Mouse (Mus musculus): ENCODE measurements around the gene Nfia. TPM values are rescaled to one million over a fixed set of nuclear protein-coding genes. Genes with fewer than 3 reads are reported as not detected.

Nfia gene
- polyA plus RNA-seq, 1 experiment from 2014 or later = 23.5 TPM

DNA sequence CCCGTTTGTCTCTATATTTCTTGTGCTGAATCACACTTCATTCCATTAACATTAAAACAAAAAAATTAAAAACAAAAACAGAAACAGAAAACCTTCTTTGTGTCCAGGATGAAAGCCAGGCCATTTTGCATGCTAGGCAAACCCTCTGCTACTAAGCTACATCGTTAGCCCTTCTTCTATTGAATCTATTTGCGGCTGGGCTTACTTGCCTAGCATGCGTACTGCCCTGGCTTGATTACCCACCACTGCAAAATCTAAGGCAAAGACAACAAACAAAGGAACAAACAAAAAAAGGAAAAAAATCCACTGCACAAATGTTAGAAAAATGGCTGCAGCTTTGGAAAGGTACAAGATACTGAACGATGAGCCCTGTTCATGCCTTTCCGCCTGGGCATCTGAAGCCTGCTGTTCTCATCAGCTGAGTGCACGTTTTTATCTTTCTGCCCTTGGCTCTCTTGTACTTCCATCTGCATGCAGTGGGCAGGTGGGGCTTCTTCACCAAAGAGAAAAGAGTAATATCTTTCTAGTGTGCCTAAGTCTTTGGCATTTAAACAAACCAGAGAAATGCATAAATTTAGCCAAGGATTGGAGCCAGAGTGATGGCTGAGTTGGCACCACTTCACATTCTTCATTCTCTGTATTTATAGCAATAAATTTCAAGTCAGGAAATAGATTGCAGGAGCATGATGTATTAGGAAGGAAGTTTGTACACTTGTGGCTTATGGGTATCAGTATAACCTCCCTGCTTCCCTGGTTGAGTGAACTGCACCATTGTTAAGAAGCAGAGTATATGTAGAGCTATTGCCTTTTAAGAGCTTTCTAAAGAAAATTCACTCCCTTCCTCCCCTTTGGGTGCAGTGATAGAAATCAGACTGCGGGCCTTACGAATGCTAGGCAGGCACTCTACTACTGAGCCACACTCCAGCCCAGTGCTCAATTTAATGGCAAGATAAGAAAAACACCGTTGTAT, 121.7 kb downstream of the Nfia start:
- Histone ChIP-seq H3K4me3 (ENCODE audit: low read depth, low read length) (no peak overlapping the region), H3K4me2 (ENCODE audit: low read depth, low read length) (no peak overlapping the region), H3K27me3 (ENCODE audit: control insufficient read depth, insufficient read depth, low read length) (no peaks in the 10 kb centered on the region), H3K27ac (replicated peaks; ENCODE audit: low read depth, low read length) (no peak overlapping the region), H3K9me3 (replicated peaks; ENCODE audit: control insufficient read depth, low read length) (no peaks in the 10 kb centered on the region), H3K4me1 (ENCODE audit: control insufficient read depth, insufficient read depth, low read length) (no peaks in the 10 kb centered on the region), H3K36me3 (replicated peaks; ENCODE audit: control insufficient read depth, insufficient read depth, low read depth, low read length) (no peaks in the 10 kb centered on the region), H3K9ac (replicated peaks; ENCODE audit: low read length) (no peak overlapping the region)
- no peak for DNase-seq (ENCODE audit: low spot score)
- no peak for ATAC-seq (replicated peaks; ENCODE audit: insufficient number of reproducible peaks, low FRiP score, low TSS enrichment, low read depth)
- 85% methylated on average over 10 of the region's 10 CpGs for WGBS

DNA sequence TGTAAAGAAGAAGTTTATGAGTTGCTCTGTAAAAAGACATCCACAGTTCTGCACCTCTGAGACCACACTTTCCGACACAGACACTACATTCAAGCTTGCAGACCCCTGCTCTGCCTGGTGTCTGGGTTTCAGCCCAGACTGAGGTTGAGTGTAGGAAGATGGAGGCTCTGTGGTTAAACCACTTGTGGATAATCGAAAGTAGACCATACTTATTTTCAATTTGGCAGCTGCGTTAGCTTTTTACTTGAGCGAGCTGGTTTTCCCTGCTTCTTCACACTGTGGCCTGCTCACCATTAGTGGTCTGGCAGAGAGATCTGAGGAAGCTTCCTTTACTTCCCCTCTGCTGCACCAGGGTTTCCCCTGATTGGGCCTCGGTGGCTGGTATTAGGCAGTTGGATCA, 123.4 kb downstream of the Nfia start:
- no peaks in the 10 kb centered on the region for H3K9me3 ChIP-seq (replicated peaks; ENCODE audit: control insufficient read depth, low read length)
- DNase-seq (ENCODE audit: low spot score) (no peak), ATAC-seq (replicated peaks; ENCODE audit: insufficient number of reproducible peaks, low FRiP score, low TSS enrichment, low read depth) (no peak)
- no peak overlapping the region for H3K9ac ChIP-seq (replicated peaks; ENCODE audit: low read length)
- no peak overlapping the region for H3K4me3 ChIP-seq (ENCODE audit: low read depth, low read length)
- no peak overlapping the region for H3K27ac ChIP-seq (replicated peaks; ENCODE audit: low read depth, low read length)
- no peak overlapping the region for H3K4me2 ChIP-seq (ENCODE audit: low read depth, low read length)
- H3K36me3 ChIP-seq (replicated peaks; ENCODE audit: control insufficient read depth, insufficient read depth, low read depth, low read length) = no peaks in the 10 kb centered on the region
- no peaks in the 10 kb centered on the region for H3K4me1 ChIP-seq (ENCODE audit: control insufficient read depth, insufficient read depth, low read length)
- no peaks in the 10 kb centered on the region for H3K27me3 ChIP-seq (ENCODE audit: control insufficient read depth, insufficient read depth, low read length)
- 95% methylated on average over 5 of the region's 5 CpGs for WGBS

DNA sequence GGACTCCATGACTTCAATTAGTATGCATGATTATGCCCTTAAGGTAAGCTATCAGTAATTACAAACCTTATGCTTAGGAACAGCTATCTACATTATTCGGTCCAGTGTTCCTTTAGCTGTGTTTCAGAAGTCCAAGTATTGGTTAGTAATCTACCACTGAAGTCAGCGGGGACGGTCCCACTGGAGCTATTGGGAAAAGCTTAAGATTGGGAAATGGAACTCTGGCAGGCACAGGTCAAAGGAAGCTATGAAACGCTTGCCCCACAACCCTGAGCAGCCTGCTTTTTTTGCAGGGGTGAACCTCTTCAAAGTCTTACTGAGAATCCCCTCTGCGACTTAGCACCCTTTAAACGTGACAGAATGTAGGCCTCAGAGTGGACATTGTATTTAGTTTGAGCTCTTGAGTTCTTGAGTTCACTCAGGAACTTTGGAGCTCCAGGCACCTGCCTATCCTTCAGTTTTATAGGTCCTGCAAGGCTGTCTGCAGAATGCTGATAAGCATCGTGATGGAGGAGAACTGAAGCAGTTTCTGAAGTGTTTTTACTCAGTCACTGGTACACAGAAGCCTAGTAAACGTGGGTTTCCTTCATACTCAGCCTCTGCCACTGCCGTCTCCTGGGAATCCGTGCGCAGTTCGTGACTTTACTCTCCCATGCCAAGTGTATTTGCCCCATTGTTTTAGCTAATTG, 127.9 kb downstream of the Nfia start:
- Histone ChIP-seq H3K9ac (replicated peaks; ENCODE audit: low read length) (no peak overlapping the region), H3K36me3 (replicated peaks; ENCODE audit: control insufficient read depth, insufficient read depth, low read depth, low read length) (no peaks in the 10 kb centered on the region), H3K4me3 (ENCODE audit: low read depth, low read length) (no peak overlapping the region), H3K4me1 (ENCODE audit: control insufficient read depth, insufficient read depth, low read length) (no peaks in the 10 kb centered on the region), H3K27ac (replicated peaks; ENCODE audit: low read depth, low read length) (no peak overlapping the region), H3K27me3 (ENCODE audit: control insufficient read depth, insufficient read depth, low read length) (no peaks in the 10 kb centered on the region), H3K9me3 (replicated peaks; ENCODE audit: control insufficient read depth, low read length) (no peaks in the 10 kb centered on the region), H3K4me2 (ENCODE audit: low read depth, low read length) (no peak overlapping the region)
- WGBS = 80% methylated on average over 12 of the region's 12 CpGs
- DNase-seq (ENCODE audit: low spot score) (no peak), ATAC-seq (replicated peaks; ENCODE audit: insufficient number of reproducible peaks, low FRiP score, low TSS enrichment, low read depth) (no peak)

DNA sequence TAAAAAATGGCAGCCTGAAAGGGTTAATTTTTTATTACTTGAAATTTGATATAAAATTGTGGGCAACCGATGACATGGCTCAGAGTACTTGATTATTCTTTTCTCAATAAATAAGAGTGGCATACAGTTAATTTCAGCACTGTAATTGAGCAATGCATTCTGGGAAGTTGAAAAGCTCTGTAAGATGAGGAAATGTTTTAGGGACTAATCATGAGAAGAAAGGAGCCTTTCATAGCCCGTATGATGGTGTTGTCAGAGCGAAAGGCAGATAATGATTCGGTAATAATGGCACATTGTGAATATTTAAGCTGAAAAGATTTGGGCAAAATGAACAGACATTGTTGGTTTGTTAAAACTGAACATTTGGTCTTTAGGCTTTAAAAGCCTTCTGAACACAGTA, 133.3 kb downstream of the Nfia start:
- Histone ChIP-seq H3K9ac (replicated peaks; ENCODE audit: low read length) (no peak overlapping the region), H3K4me3 (ENCODE audit: low read depth, low read length) (no peak overlapping the region), H3K27me3 (ENCODE audit: control insufficient read depth, insufficient read depth, low read length) (no peaks in the 10 kb centered on the region), H3K36me3 (replicated peaks; ENCODE audit: control insufficient read depth, insufficient read depth, low read depth, low read length) (no peaks in the 10 kb centered on the region), H3K9me3 (replicated peaks; ENCODE audit: control insufficient read depth, low read length) (no peaks in the 10 kb centered on the region), H3K4me1 (ENCODE audit: control insufficient read depth, insufficient read depth, low read length) (no peaks in the 10 kb centered on the region), H3K4me2 (ENCODE audit: low read depth, low read length) (no peak overlapping the region), H3K27ac (replicated peaks; ENCODE audit: low read depth, low read length) (no peak overlapping the region)
- ATAC-seq (replicated peaks; ENCODE audit: insufficient number of reproducible peaks, low FRiP score, low TSS enrichment, low read depth) (no peak), DNase-seq (ENCODE audit: low spot score) (peak; percentile 35)
- WGBS = 49% methylated on average over 4 of the region's 4 CpGs

DNA sequence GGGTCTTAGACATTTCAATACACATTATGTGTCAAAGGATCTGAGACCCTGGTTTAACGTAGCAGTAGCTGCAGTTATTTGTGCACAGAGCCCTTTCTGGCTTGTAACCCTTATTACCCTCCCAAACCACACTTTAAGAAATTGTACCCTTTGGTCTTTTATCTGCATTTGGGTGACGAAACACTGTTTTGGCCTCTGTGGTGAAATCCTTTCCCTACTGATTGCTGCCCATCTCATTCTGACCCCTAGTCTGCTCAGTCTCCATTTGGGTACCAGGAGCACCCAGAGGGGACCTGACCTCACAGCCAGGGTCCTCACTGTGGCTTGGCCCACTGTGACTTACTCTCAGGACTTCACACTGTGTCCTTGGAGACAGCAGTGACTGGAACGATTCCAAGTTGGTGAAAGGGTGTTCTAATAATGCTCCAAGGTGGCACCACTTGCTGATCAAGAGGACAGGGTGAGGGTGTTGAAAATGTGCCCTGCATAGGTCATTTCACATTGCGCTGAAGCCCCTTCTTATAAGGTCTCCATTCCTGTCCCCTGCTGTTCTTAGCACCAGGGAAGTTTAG, 136.1 kb downstream of the Nfia start:
- Histone ChIP-seq H3K27me3 (ENCODE audit: control insufficient read depth, insufficient read depth, low read length) (no peaks in the 10 kb centered on the region), H3K4me3 (ENCODE audit: low read depth, low read length) (no peak overlapping the region), H3K9ac (replicated peaks; ENCODE audit: low read length) (no peak overlapping the region), H3K4me2 (ENCODE audit: low read depth, low read length) (no peak overlapping the region), H3K4me1 (ENCODE audit: control insufficient read depth, insufficient read depth, low read length) (no peaks in the 10 kb centered on the region), H3K27ac (replicated peaks; ENCODE audit: low read depth, low read length) (no peak overlapping the region), H3K36me3 (replicated peaks; ENCODE audit: control insufficient read depth, insufficient read depth, low read depth, low read length) (no peaks in the 10 kb centered on the region), H3K9me3 (replicated peaks; ENCODE audit: control insufficient read depth, low read length) (no peaks in the 10 kb centered on the region)
- DNase-seq (ENCODE audit: low spot score) = no peak
- ATAC-seq (replicated peaks; ENCODE audit: insufficient number of reproducible peaks, low FRiP score, low TSS enrichment, low read depth) = no peak
- 76% methylated on average over 4 of the region's 4 CpGs for WGBS

DNA sequence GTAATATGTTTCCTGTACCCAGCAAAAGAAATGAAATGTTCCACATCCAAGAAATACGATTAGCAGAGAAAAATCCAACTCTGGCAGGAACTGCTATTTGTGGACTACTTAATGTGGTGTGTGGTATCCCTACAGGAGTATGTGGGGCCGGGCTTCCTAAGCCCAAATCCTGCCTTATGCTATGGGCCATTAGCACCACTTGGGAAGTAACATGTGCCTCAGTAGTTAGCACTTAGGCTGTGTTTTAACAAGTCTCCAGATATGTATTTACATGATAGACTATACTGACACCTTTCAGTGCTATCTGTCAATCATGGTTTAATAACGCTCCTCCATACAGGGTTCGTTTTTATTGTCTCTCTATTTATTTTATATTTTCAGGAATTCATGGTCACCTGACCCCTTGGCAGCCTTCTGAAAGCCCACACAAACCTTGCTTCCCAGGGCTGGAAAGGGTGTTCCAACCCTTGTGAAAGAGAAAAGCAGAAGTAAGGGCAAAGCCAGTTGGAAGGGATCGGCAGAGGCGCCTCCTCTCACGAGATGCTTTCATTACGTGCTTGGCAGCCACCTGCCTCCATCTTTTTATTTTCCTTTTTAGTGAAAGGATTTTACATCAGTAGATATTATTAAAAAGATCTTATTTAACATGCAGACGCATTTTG, 137.7 kb downstream of the Nfia start:
- no peak for ATAC-seq (replicated peaks; ENCODE audit: insufficient number of reproducible peaks, low FRiP score, low TSS enrichment, low read depth)
- DNase-seq (ENCODE audit: low spot score) = no peak
- 91% methylated on average over 9 of the region's 9 CpGs for WGBS

DNA sequence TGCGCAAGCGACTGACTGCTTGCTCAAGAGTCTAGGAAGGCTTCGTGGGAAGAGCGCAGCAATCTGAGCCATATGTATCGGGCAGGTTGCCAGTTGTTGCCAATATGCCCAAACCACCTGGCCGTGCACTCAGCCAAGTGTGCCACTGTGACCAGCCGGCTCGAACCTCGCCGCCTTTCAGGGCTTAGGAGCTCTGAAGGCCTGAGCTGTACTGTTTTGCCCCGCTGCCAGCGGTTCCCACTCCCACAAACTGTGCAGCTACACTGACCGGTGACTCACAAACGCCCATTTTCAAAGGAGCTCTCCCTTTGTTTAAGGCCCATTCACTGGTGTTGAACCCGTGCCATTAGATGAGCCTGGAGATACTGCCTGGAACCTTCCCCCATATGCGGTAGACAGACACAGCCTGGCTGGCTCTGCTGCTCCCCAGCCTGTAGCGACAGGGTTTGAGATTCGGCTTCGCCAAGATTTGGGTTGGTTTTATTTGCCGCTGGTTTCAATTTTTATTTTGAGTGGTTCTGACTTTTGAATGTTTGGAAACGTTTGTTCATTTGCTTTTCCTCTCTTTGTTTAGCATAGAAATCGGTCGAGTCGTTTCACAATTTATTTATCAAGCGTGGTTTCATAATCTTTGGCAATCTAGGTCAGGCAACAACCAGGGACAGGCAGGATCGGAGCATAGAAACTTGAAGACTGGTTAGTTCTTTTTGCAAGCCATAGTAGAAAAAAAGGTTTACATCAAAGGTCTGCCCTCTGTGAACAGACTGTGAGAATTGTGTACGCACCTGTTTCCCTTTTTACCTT, 138.4 kb downstream of the Nfia start:
- ATAC-seq (replicated peaks; ENCODE audit: insufficient number of reproducible peaks, low FRiP score, low TSS enrichment, low read depth) = no peak
- Histone ChIP-seq H3K4me3 (ENCODE audit: low read depth, low read length) (no peak overlapping the region), H3K27me3 (ENCODE audit: control insufficient read depth, insufficient read depth, low read length) (no peaks in the 10 kb centered on the region), H3K36me3 (replicated peaks; ENCODE audit: control insufficient read depth, insufficient read depth, low read depth, low read length) (no peaks in the 10 kb centered on the region), H3K27ac (replicated peaks; ENCODE audit: low read depth, low read length) (no peak overlapping the region), H3K9ac (replicated peaks; ENCODE audit: low read length) (no peak overlapping the region), H3K9me3 (replicated peaks; ENCODE audit: control insufficient read depth, low read length) (no peaks in the 10 kb centered on the region), H3K4me1 (ENCODE audit: control insufficient read depth, insufficient read depth, low read length) (no peaks in the 10 kb centered on the region), H3K4me2 (ENCODE audit: low read depth, low read length) (no peak overlapping the region)
- WGBS = 89% methylated on average over 27 of the region's 27 CpGs
- no peak for DNase-seq (ENCODE audit: low spot score)

More for the DNA sequence above, 137.7 kb downstream of the Nfia start:
- no peak overlapping the region for H3K4me2 ChIP-seq (ENCODE audit: low read depth, low read length)
- H3K36me3 ChIP-seq (replicated peaks; ENCODE audit: control insufficient read depth, insufficient read depth, low read depth, low read length) = no peaks in the 10 kb centered on the region
- H3K27me3 ChIP-seq (ENCODE audit: control insufficient read depth, insufficient read depth, low read length) = no peaks in the 10 kb centered on the region
- H3K4me3 ChIP-seq (ENCODE audit: low read depth, low read length) = no peak overlapping the region
- no peak overlapping the region for H3K27ac ChIP-seq (replicated peaks; ENCODE audit: low read depth, low read length)
- no peaks in the 10 kb centered on the region for H3K9me3 ChIP-seq (replicated peaks; ENCODE audit: control insufficient read depth, low read length)
- H3K9ac ChIP-seq (replicated peaks; ENCODE audit: low read length) = no peak overlapping the region
- no peaks in the 10 kb centered on the region for H3K4me1 ChIP-seq (ENCODE audit: control insufficient read depth, insufficient read depth, low read length)
